Mouse (Mus musculus) thymus, adult 2 months (tissue): Measurements from ENCODE around the gene Babam2.

ENCODE experiments used
- CTCF ChIP-seq: fragments of 200-500 bp; IDR thresholded peaks from 2 replicates; pipeline ENCODE4 v1.5.1; 2012; ENCODE audit warnings: mild to moderate bottlenecking, control low read depth, low read length, moderate library complexity, borderline replicate concordance; ENCODE audit not compliant: control insufficient read depth, poor library complexity, insufficient read depth; ENCODE audit errors: extremely low read depth
- POLR2A ChIP-seq: fragments of 200-500 bp; IDR thresholded peaks from 2 replicates; pipeline ENCODE4 v1.6.1; 2012; ENCODE audit warnings: mild to moderate bottlenecking, low read length, control low read depth, moderate library complexity; ENCODE audit not compliant: control insufficient read depth, poor library complexity, insufficient read depth; ENCODE audit errors: extremely low read depth

- TF ChIP-seq POLR2A (no peak), CTCF (no peak)
Observed at GRCm38 (mm10) chr5:31875443-31875842, 178.0 kb downstream of the Babam2 start.
